Mouse (Mus musculus) kidney, postnatal 0 days (tissue): Measurements from ENCODE around the gene Slc5a10. TPM values are rescaled to one million over a fixed set of nuclear protein-coding genes. Genes with fewer than 3 reads are reported as not detected.

Experiments
- ATAC-seq: fragments of 200-750 bp; cut with Nextera tagmentation; replicated peaks from 2 replicates; pipeline ENCODE4 v1.8.0; 2017; ENCODE audit warnings: low read depth, moderate number of reproducible peaks, moderate TSS enrichment, moderate library complexity; ENCODE audit not compliant: low FRiP score
- DNase-seq: peaks from one replicate; pipeline ENCODE4 v3.0.0-alpha.2; 2016; ENCODE audit warnings: low spot score
- H3K27ac ChIP-seq: fragments of 300-500 bp; sonication (generic); 2 replicates; pipeline ENCODE4 v1.5.1; 2014; ENCODE audit warnings: mild to moderate bottlenecking
- H3K27me3 ChIP-seq: fragments of 300-500 bp; sonication (generic); 2 replicates; pipeline ENCODE4 v1.6.1; 2014; ENCODE audit warnings: low read length, mixed read lengths; ENCODE audit not compliant: insufficient read depth
- H3K36me3 ChIP-seq: fragments of 300-500 bp; sonication (generic); 2 replicates; pipeline ENCODE4 v1.6.1; 2014; ENCODE audit warnings: low read length, mixed read lengths; ENCODE audit not compliant: insufficient read depth
- H3K4me1 ChIP-seq: fragments of 300-500 bp; sonication (generic); replicated peaks from 2 replicates; pipeline ENCODE4 v1.6.1; 2014; ENCODE audit warnings: antibody characterized with exemption, low read length, mixed read lengths; ENCODE audit not compliant: insufficient read depth
- H3K4me2 ChIP-seq: fragments of 300-500 bp; sonication (generic); 2 replicates; pipeline ENCODE4 v1.6.1; 2014; ENCODE audit warnings: mild to moderate bottlenecking, low read length, moderate library complexity, mixed read lengths
- H3K4me3 ChIP-seq: fragments of 300-500 bp; sonication (generic); replicated peaks from 2 replicates; pipeline ENCODE4 v1.5.1; 2014; ENCODE audit warnings: low read depth, low read length
- H3K9ac ChIP-seq: fragments of 300-500 bp; sonication (generic); 2 replicates; pipeline ENCODE4 v1.6.1; 2014; ENCODE audit warnings: low read depth, low read length
- H3K9me3 ChIP-seq: fragments of 300-500 bp; sonication (generic); replicated peaks from 2 replicates; pipeline ENCODE4 v1.6.1; 2016; ENCODE audit warnings: low read length, inconsistent platforms, mixed read lengths
- CTCF ChIP-seq: IDR thresholded peaks from 2 replicates; pipeline ENCODE4 v1.5.1; 2016; ENCODE audit warnings: antibody characterized with exemption, low read depth, mild to moderate bottlenecking, moderate library complexity
- WGBS: fragments of 180-500 bp; shearing (Covaris S2); extraction: QIAGEN DNeasy Blood & Tissue Kit; methylation state at CpG from one replicate; pipeline ENCODE4 v1.1.7; 2014; 5-methylcytosine and 5-hydroxymethylcytosine counted together
- polyA plus RNA-seq: library from polyadenylated mRNA; unstranded; fragments of >200 nt; fragmentation: Nextera tagmentation; extraction: Ambion mirVana; gene quantifications from 2 replicates; pipeline ENCODE4 v1.2.1, GENCODE M21; 2015

The Slc5a10 gene
- polyA plus RNA-seq, 1 experiment from 2014 or later: 19.6 TPM

- H3K4me1 ChIP-seq: no peaks in the 10 kb centered on the region
- no peak for TF ChIP-seq CTCF
- 81% methylated on average over 9 of the region's 9 CpGs for WGBS
- H3K27ac ChIP-seq: no peak overlapping the region
- DNase-seq (no peak), ATAC-seq (no peak)
- H3K9me3 ChIP-seq: no peaks in the 10 kb centered on the region
- peaks cover 27% of the 10 kb centered on the region for H3K36me3 ChIP-seq
- H3K9ac ChIP-seq: no peak overlapping the region
- H3K4me3 ChIP-seq: no peak overlapping the region
- H3K27me3 ChIP-seq: no peaks in the 10 kb centered on the region
- H3K4me2 ChIP-seq: no peak overlapping the region
These were observed 25.2 kb upstream of the Slc5a10 start for GRCm38 (mm10) chr11:61745781-61746180.

GRCm38 (mm10) chr11:61744460-61744859 lies 23.8 kb upstream of the Slc5a10 start:
- ATAC-seq: no peak
- no peak overlapping the region for H3K9ac ChIP-seq
- no peak overlapping the region for H3K27ac ChIP-seq
- no peak for DNase-seq
- WGBS: 66% methylated on average over 3 of the region's 3 CpGs
- no peak overlapping the region for H3K4me2 ChIP-seq
- H3K4me3 ChIP-seq: no peak overlapping the region
- H3K4me1 ChIP-seq: no peaks in the 10 kb centered on the region
- no peaks in the 10 kb centered on the region for H3K9me3 ChIP-seq
- peak; percentile 31; the same call in 1 of the 2 replicates for TF ChIP-seq CTCF
- H3K36me3 ChIP-seq: peaks cover 29% of the 10 kb centered on the region
- H3K27me3 ChIP-seq: no peaks in the 10 kb centered on the region

GRCm38 (mm10) chr11:61743768-61744167 lies 23.1 kb upstream of the Slc5a10 start:
- Histone ChIP-seq H3K9ac (no peak overlapping the region), H3K4me3 (no peak overlapping the region), H3K27me3 (no peaks in the 10 kb centered on the region), H3K9me3 (no peaks in the 10 kb centered on the region), H3K27ac (no peak overlapping the region), H3K4me2 (no peak overlapping the region), H3K36me3 (peaks cover 29% of the 10 kb centered on the region), H3K4me1 (no peaks in the 10 kb centered on the region)
- TF ChIP-seq CTCF: no peak
- ATAC-seq: no peak
- no peak for DNase-seq
- 80% methylated on average over 3 of the region's 3 CpGs for WGBS

GRCm38 (mm10) chr11:61740500-61740899 lies 19.9 kb upstream of the Slc5a10 start:
- TF ChIP-seq CTCF: peak; percentile 27; the same call in 1 of the 2 replicates
- ATAC-seq: no peak
- no peak overlapping the region for H3K4me2 ChIP-seq
- H3K36me3 ChIP-seq: peaks cover 43% of the 10 kb centered on the region
- WGBS: 91% methylated on average over 1 of the region's 1 CpGs
- H3K4me1 ChIP-seq: no peaks in the 10 kb centered on the region
- H3K9me3 ChIP-seq: no peaks in the 10 kb centered on the region
- no peak overlapping the region for H3K27ac ChIP-seq
- DNase-seq: no peak
- H3K27me3 ChIP-seq: no peaks in the 10 kb centered on the region
- H3K4me3 ChIP-seq: no peak overlapping the region
- no peak overlapping the region for H3K9ac ChIP-seq

GRCm38 (mm10) chr11:61737290-61737689 lies 16.7 kb upstream of the Slc5a10 start:
- WGBS: 70% methylated on average over 1 of the region's 1 CpGs
- ATAC-seq (no peak), DNase-seq (no peak)
- Histone ChIP-seq H3K36me3 (peaks cover 56% of the 10 kb centered on the region), H3K4me2 (no peak overlapping the region), H3K9ac (no peak overlapping the region), H3K9me3 (no peaks in the 10 kb centered on the region), H3K27ac (no peak overlapping the region), H3K4me3 (no peak overlapping the region), H3K4me1 (no peaks in the 10 kb centered on the region), H3K27me3 (no peaks in the 10 kb centered on the region)
- TF ChIP-seq CTCF: no peak

- Histone ChIP-seq H3K27ac (no peak overlapping the region), H3K4me2 (no peak overlapping the region), H3K4me1 (no peaks in the 10 kb centered on the region), H3K36me3 (peaks cover 48% of the 10 kb centered on the region), H3K9me3 (no peaks in the 10 kb centered on the region), H3K4me3 (no peak overlapping the region), H3K9ac (no peak overlapping the region), H3K27me3 (no peaks in the 10 kb centered on the region)
- WGBS: 86% methylated on average over 7 of the region's 7 CpGs
- no peak for TF ChIP-seq CTCF
- DNase-seq: no peak
- no peak for ATAC-seq
These were observed 12.0 kb upstream of the Slc5a10 start for GRCm38 (mm10) chr11:61732672-61733071.

GRCm38 (mm10) chr11:61728037-61728436 lies 7.4 kb upstream of the Slc5a10 start:
- Histone ChIP-seq H3K9me3 (no peaks in the 10 kb centered on the region), H3K27ac (peak overlapping the region; percentile 60; the same call in 1 of the 2 replicates), H3K9ac (no peak overlapping the region), H3K4me3 (no peak overlapping the region), H3K4me2 (no peak overlapping the region), H3K36me3 (peaks cover 34% of the 10 kb centered on the region), H3K4me1 (no peaks in the 10 kb centered on the region), H3K27me3 (no peaks in the 10 kb centered on the region)
- 35% methylated on average over 2 of the region's 2 CpGs for WGBS
- DNase-seq: peak; percentile 67
- no peak for TF ChIP-seq CTCF
- peak; percentile 54; the same call in 1 of the 2 replicates for ATAC-seq
